Mouse (Mus musculus) brain, embryonic 14.5 days (tissue): Measurements from ENCODE around the gene Mrps36.

Experiments used
- CTCF ChIP-seq: fragments of 200-500 bp; IDR thresholded peaks from 2 replicates; pipeline ENCODE4 v1.5.1; 2012; ENCODE audit warnings: inconsistent platforms, mild to moderate bottlenecking, moderate library complexity, borderline replicate concordance; ENCODE audit not compliant: insufficient read depth, insufficient read length; ENCODE audit errors: extremely low read depth
- POLR2A ChIP-seq: fragments of 200-500 bp; IDR thresholded peaks from 2 replicates; pipeline ENCODE4 v1.6.1; 2012; ENCODE audit warnings: mild to moderate bottlenecking, inconsistent platforms, borderline replicate concordance; ENCODE audit not compliant: poor library complexity, insufficient read depth, insufficient read length, severe bottlenecking; ENCODE audit errors: extremely low read depth

GRCm38 (mm10) chr13:100728086-100728485 lies 16.4 kb downstream of the Mrps36 start:
- no peak for TF ChIP-seq POLR2A
- TF ChIP-seq CTCF: no peak
